Mouse (Mus musculus): Measurements from ENCODE around the gene Cyp2u1.
A peak's percentile ranks its signal among the peaks of the same experiment; 100 is the strongest.

The Cyp2u1 gene

GRCm38 (mm10) chr3:131303320-131303714, 290 bp upstream of the Cyp2u1 start:
- DNase-seq: no peak

DNA sequence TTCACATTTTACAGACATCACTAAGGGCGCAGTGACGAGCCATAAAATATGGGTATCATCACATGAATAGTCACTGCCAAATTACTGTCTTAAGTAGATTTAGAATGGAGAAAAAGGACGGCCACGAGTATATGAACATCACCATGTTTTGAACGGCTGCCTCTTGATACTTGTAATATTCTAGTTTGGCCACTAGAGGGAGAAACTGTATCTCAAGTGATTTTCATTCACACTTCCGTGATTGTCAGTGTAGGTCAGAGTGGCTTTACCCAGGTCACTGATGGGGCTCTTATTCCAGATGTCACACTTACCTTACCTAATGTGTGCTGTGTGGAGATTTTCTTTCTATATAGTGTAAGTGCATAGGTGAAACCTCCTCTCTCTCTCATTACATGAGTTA, 3.1 kb downstream of the Cyp2u1 start:
- DNase-seq: no peak

DNA sequence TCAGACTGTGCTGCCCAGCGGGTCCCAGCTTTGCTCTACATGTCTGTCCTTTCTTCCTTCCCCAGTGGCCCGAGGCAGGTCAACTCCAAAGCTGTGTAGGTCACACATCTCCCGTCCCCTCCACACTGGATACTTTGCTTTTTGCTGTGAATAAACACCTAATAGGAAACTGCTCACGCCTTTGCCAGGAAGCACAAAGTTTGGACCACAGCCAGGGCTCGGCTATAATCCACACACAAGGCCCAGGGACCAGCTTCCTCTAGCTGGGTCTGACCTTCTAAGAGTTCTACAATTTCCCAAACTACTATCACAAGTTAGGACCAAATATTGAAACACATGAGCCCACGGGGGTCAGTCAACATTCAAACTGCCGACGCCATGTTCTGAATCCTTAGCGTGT, 3.9 kb downstream of the Cyp2u1 start:
- no peak for DNase-seq

GRCm38 (mm10) chr3:131296893-131297292, 6.1 kb downstream of the Cyp2u1 start:
- no peak for DNase-seq

GRCm38 (mm10) chr3:131295513-131296200, 7.4 kb downstream of the Cyp2u1 start:
- DNase-seq: no peak

GRCm38 (mm10) chr3:131294503-131294902, 8.5 kb downstream of the Cyp2u1 start:
- no peak for DNase-seq

DNA sequence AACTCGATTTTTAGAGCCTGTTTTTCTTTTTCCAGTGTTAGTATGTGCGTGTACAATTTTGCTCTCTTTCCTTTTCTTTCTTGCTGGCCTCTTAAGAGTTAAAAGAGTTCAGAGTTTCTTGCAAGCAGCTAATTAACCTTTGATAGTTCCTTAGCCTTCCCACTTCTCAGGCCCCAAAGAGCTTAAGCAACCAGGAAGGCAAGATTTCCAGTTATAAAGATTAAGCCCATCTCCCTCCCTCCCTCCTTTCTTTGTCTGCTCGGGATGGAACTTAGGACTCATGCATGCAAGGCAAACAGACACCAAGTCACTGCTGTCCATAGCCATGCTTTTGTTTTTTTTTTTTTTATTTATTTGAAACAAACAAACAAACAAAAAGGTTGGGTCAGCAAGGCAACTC, 10.1 kb downstream of the Cyp2u1 start:
- no peak for DNase-seq

GRCm38 (mm10) chr3:131292349-131292748, 10.7 kb downstream of the Cyp2u1 start:
- DNase-seq: no peak

- no peak for DNase-seq
Measured at GRCm38 (mm10) chr3:131291890-131292289, 11.1 kb downstream of the Cyp2u1 start.

DNA sequence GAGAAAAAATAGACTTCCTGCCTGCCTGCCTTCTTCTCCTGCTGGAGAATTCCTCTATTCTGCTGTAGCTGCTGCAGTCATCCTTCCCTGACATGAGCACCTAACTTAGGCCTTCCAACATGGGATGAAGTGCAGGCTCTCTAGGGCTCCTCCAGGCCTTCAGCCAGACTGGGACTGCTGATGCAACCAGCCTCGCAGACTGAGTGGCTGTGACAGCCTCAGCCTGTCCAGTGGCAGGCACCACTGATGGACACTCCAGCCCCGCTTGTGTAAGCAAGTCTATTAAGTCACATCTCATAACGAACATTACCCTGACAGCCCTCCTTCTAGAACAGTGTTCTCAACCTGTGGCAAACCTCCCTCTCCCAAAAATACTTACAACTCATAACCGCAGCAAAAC, 28.9 kb downstream of the Cyp2u1 start:
- no peak for DNase-seq

DNA sequence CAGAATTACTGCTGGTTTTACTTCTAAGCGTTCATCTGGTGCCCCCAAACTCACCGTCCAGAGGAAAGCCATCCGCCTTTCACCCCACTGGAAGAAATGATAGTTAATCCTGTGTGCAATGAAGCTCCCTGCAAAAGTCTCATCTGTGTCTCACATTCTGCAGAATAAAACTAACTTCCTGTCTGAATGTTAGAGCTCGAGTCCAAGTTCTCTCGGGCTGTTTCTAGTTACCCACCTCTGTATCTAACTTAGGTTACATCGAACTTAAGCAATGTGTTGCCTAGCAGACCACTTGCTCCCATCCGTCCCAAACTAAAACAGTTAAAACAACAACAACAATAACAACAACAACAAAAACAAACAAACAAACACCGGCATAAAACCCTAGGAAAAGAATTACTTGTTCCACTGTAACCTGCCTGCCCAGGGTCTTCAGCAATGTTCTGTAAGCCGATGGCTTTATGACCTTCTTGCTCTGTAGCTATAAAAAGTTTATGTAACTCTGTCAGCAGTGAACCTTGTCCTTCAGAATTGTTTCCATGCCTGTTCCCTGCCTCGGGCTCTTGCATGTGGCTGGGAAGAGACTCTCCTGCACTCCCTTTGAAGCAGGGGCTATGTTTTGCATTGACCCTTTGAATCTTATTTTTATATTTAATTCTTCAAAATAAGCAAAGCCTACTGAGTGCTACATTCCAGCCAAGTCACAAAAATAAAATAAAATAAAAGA, 30.5 kb downstream of the Cyp2u1 start:
- no peak for DNase-seq

DNA sequence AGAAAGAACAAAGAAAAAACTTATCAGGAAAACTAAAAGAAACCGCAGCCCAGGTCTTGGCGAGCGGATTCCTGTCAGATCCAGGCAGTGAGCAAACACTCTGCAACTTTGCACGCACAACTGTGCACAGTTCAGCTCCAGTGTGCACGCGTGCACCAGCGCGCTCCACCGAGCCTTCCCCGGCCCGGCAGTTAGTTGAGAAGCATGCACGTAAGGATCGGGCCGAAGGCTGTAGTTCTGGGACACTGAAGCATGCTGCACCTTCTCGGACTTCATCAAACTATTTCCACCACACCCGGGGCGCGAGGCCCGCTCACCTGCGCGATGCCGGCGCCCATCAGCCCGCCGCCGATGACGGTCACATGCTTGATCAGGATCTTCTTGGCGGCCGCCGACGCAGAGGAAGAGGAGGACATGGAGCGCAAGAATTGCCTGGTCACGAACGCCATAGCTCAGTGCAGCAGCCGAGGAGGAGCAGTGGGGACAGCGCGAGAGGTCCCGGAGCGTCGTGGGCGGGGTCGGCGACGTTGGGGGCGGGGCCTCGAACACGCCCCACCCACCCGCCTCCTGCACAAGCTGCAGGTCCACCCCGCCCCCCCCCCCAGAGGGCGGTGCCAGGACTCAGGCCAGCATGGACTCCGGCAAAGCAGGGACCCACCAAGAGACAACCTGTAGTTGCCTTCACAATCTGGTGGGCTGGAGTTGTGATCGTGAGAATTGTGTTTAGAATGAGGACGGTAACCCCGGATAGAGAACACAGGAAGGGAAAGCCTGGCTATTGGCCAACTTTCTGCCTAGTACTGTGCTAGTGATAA, 31.3 kb downstream of the Cyp2u1 start, which contains the start of gene Hadh:
TSS of gene Hadh (minus strand) at position 543 of the 815 bp plus-strand sequence.
- DNase-seq: peak; percentile 70 to 79

- DNase-seq: peak in 1 of 2 experiments; percentile 26
Measured at GRCm38 (mm10) chr3:131271157-131271556, 31.9 kb downstream of the Cyp2u1 start.

DNA sequence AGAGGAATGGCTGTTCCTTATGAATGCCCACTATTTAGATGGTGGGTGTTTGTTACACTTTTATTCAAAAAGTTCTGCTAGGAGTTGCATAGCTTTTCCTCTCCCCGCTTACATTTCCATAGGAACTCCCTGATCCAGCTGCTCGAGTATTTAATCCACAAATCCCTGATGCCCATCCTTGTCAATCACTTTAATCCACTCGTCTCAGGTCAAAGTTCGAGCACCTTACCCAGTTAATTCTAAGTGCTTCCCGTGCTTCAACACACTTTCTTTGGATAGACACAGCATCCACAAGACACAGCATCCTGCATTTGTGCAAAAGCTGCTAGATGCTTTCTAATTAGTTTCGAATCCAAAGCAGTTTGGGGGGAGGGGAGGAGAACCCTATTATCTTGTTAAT, 32.6 kb downstream of the Cyp2u1 start:
- DNase-seq: no peak

DNA sequence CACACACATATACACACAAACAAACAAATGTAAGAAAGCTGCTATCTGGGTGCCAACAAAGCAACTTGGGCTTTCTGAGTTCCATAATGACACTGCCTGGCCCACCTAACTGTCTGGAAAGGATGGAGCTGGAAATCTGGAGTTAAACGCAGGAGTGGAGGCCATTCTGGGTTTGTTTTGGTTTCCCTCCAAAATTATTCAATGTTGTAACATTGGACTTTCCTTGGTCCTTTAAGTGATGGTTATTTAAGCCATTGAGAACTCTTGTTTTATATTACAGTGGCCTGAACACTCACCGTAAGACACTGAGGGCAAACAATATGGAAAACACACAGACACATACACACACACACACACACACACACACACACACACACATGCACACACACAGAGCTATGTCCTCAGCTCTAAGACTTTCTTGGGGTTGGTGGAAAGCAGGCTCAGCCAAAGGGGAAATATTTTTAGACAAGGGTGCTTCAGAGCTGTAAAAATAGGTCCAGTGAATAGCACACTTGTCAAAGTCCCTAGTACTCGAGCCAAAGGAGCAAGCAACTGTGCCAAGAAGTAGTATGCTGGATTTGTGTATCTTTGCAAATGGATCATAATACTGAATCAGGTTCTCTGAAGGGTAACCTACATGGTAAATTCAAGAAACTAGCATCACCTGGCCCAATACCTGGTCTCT, 36.5 kb downstream of the Cyp2u1 start:
- no peak for DNase-seq

- DNase-seq: no peak
Measured at GRCm38 (mm10) chr3:131265516-131265915, 37.5 kb downstream of the Cyp2u1 start.

DNA sequence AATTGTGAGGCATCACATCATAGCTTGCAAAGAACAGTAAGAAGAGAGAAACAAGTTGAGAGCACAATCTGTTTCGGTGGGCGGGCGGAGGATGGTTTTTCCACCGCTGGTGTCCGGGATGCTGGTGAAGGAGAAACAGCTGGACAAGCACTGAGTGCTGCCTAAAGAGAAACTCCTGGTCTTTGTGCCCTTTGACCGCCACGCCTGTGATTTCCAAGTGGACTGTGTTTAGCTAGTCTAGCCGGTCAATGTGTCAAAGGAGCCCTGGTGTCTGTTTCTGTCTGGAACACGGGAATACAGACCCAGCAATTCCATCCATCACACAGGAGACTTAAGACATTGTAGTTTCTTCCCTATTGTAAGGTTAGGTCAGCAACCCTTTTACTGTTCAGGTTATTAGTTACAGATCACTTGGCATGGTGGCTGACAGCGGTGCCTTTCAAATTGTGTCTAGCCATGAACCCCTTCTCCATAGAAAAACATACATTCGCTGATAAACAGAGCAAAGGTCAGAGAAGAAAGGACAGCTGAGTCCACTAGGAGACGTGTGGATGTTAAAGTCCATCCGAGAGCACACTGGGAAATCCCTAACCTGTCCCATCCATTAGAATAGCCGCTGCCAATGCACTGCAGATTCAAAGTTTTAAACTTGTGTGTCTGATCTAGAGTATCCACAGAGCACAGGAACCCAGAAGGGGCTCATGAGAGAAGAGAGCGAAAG, 39.1 kb downstream of the Cyp2u1 start:
- no peak for DNase-seq

GRCm38 (mm10) chr3:131260418-131260817, 42.6 kb downstream of the Cyp2u1 start:
- DNase-seq: no peak

DNA sequence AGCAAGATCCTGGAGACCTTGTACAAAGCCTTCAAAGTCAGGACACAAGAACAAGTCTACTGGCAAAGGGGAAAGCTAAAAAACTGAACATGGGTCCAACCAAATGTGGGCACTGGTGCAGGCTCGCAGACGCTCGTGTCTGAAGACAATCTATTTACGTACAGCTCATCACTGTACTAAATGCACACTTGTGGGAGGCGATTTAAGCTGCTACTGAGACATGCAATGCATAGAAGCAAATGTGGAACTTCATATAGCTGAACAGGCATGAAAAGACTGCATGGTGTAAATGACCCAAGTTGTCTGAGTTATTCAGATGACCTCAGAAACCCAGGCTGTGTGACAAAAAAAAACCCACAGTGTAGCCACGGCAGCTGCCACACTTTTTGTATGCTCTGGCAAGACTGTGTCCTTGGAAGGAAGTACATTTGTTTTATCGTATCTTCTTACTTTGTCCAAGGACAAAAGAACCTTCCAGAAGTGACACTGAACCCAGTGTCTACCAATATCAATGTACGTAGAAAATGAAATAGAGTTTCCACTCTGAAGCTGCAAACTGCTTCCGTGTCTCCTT, 43.5 kb downstream of the Cyp2u1 start:
- DNase-seq: no peak

DNA sequence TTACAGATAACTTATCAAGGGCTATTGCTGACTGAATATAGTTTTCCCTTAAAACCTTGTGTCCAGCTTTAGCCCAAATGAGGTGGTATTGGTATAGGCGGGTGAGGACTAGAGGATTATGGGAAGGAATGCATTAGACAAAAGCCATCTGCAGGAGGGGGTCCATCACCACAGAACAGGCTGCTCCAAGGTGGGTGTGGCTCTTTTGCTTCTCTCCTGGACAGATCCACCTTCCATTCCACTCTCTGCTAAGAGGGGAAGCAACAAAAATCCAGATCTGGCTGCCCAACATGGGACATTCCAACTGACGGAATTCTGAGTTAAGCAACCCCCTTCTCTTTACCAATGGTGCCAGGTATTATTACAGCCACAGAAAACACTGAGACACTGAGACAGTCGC, 44.1 kb downstream of the Cyp2u1 start:
- DNase-seq: no peak

DNA sequence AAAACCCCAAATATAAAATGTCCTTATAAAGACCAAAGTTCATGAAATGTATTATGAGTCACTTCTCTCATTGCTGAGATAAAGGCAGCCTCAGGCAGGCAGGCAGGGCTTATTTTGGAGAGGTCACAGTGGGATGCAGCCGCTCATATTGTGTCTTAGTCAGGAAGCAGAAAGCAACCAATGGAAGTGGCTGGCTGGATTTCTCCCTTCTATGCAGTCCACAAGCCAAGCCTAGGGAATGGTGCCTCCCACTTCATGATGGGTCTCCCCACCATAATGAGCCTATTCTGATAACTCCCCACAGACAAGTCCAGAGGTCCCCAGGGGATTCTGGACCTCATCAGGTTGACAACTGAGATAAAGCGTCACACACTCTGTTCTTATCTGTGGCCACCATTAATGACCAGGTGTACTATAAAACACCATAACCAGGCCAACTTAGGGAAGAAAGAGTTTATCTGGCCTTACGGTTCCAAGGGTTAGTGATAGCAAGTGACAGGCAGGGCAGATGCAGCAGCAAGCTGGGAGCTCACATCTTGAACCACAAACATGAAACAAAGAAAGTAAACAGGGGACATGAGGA, 47.5 kb downstream of the Cyp2u1 start:
- no peak for DNase-seq

- DNase-seq: no peak
Measured at GRCm38 (mm10) chr3:131254991-131255390, 48.0 kb downstream of the Cyp2u1 start.
